Mouse (Mus musculus) cerebellum, postnatal 10 days (tissue): ENCODE data around the gene Sik3.

Source experiments
- DNase-seq, 2 experiments: peaks; one replicate each; pipeline ENCODE4 v3.0.0; 2021; ENCODE audit warnings: mixed read lengths in 2 of 2

Sik3 gene

GRCm38 (mm10) chr9:46235196-46235595 lies 222.6 kb downstream of the Sik3 start:
- DNase-seq: no peak

- DNase-seq: no peak
Observed at GRCm38 (mm10) chr9:46235596-46235648, 222.8 kb downstream of the Sik3 start, which contains the start of gene Apoc3. Gene Apoc3, minus strand, starts transcription at chr9:46235636.

GRCm38 (mm10) chr9:46235649-46236048 lies 223.0 kb downstream of the Sik3 start:
- no peak for DNase-seq

- no peak for DNase-seq
Observed at GRCm38 (mm10) chr9:46238850-46239249, 226.2 kb downstream of the Sik3 start.

- DNase-seq: no peak
Observed at GRCm38 (mm10) chr9:46240526-46241153, 228.0 kb downstream of the Sik3 start, which contains the start of gene Apoa4. Gene Apoa4, plus strand, starts transcription at chr9:46240696.

- DNase-seq: no peak
Observed at GRCm38 (mm10) chr9:46241818-46242217, 229.2 kb downstream of the Sik3 start.

GRCm38 (mm10) chr9:46243122-46243521 lies 230.5 kb downstream of the Sik3 start:
- DNase-seq: no peak

- DNase-seq: no peak
Observed at GRCm38 (mm10) chr9:46243584-46243983, 231.0 kb downstream of the Sik3 start.

GRCm38 (mm10) chr9:46246752-46247324 lies 234.2 kb downstream of the Sik3 start:
- DNase-seq: peak; percentile 85 to 89

GRCm38 (mm10) chr9:46256177-46256576 lies 243.6 kb downstream of the Sik3 start:
- no peak for DNase-seq

GRCm38 (mm10) chr9:46256658-46257385 lies 244.2 kb downstream of the Sik3 start:
- no peak for DNase-seq

GRCm38 (mm10) chr9:46257546-46257945 lies 244.9 kb downstream of the Sik3 start:
- no peak for DNase-seq

- DNase-seq: no peak
Observed at GRCm38 (mm10) chr9:46259111-46259510, 246.5 kb downstream of the Sik3 start.

- no peak for DNase-seq
Observed at GRCm38 (mm10) chr9:46261131-46261530, 248.5 kb downstream of the Sik3 start.

GRCm38 (mm10) chr9:46268343-46268873 lies 255.8 kb downstream of the Sik3 start, which contains the start of gene Apoa5:
Gene Apoa5, plus strand, starts transcription at chr9:46268633.
- DNase-seq: no peak

- DNase-seq: no peak
Observed at GRCm38 (mm10) chr9:46269125-46269524, 256.5 kb downstream of the Sik3 start.

GRCm38 (mm10) chr9:46270782-46271181 lies 258.2 kb downstream of the Sik3 start:
- DNase-seq: no peak

GRCm38 (mm10) chr9:46272070-46272469 lies 259.4 kb downstream of the Sik3 start:
- no peak for DNase-seq

GRCm38 (mm10) chr9:46272677-46273454 lies 260.2 kb downstream of the Sik3 start, which contains the start of gene Zpr1:
Gene Zpr1, plus strand, starts transcription at chr9:46273064.
- DNase-seq: peak; percentile 89 to 91
